Mouse (Mus musculus) forebrain, postnatal 0 days (tissue): ENCODE results near the gene Ndufb3. TPM values are rescaled to one million over a fixed set of nuclear protein-coding genes. Genes with fewer than 3 reads are reported as not detected.
"Not testable (repeated sequence)": the region's sequence is repeated elsewhere in the genome, so short reads cannot be mapped to it uniquely, and the experiment has no call there.

Experiments
- ATAC-seq: fragments of 200-750 bp; cut with Nextera tagmentation; 2 replicates; pipeline ENCODE4 v1.8.0; 2017; ENCODE audit warnings: mild to moderate bottlenecking, moderate library complexity
- DNase-seq: peaks from one replicate; pipeline ENCODE4 v3.0.0-alpha.2; 2015
- H3K27ac ChIP-seq: fragments of 300-500 bp; sonication (generic); 2 replicates; pipeline ENCODE4 v1.5.1; 2014; ENCODE audit warnings: low read depth, mild to moderate bottlenecking, antibody characterized with exemption, low read length, moderate library complexity, mixed read lengths
- H3K27me3 ChIP-seq: fragments of 300-500 bp; sonication (generic); 2 replicates; pipeline ENCODE4 v1.6.1; 2014; ENCODE audit warnings: mild to moderate bottlenecking, low read length, mixed read lengths; ENCODE audit not compliant: insufficient read depth
- H3K36me3 ChIP-seq: fragments of 300-500 bp; sonication (generic); 2 replicates; pipeline ENCODE4 v1.6.1; 2014; ENCODE audit warnings: mild to moderate bottlenecking, moderate library complexity; ENCODE audit not compliant: insufficient read depth
- H3K4me1 ChIP-seq: fragments of 300-500 bp; sonication (generic); 2 replicates; pipeline ENCODE4 v1.6.1; 2014; ENCODE audit warnings: antibody characterized with exemption; ENCODE audit not compliant: insufficient read depth
- H3K4me2 ChIP-seq: fragments of 300-500 bp; sonication (generic); 2 replicates; pipeline ENCODE4 v1.6.1; 2014; ENCODE audit warnings: low read depth, mild to moderate bottlenecking, moderate library complexity
- H3K4me3 ChIP-seq: fragments of 300-500 bp; sonication (generic); 2 replicates; pipeline ENCODE4 v1.5.1; 2014; ENCODE audit warnings: low read depth, low read length, mixed read lengths
- H3K9ac ChIP-seq: fragments of 300-500 bp; sonication (generic); 2 replicates; pipeline ENCODE4 v1.6.1; 2014; ENCODE audit warnings: mild to moderate bottlenecking
- H3K9me3 ChIP-seq: fragments of 300-500 bp; sonication (generic); 2 replicates; pipeline ENCODE4 v1.6.1; 2016; ENCODE audit warnings: low read length
- CTCF ChIP-seq: sonication (generic); IDR thresholded peaks from 2 replicates; pipeline ENCODE4 v1.5.1; 2016; ENCODE audit warnings: antibody characterized with exemption, control low read depth, low read depth
- WGBS: fragments of 180-500 bp; shearing (Covaris S2); extraction: QIAGEN DNeasy Blood & Tissue Kit; methylation state at CpG from one replicate; pipeline ENCODE4 v1.1.7; 2014; 5-methylcytosine and 5-hydroxymethylcytosine counted together
- polyA plus RNA-seq: library from polyadenylated mRNA; unstranded; fragments of >200 nt; fragmentation: Nextera tagmentation; extraction: Ambion mirVana; gene quantifications from 2 replicates; pipeline ENCODE4 v1.2.1, GENCODE M21; 2015
- total RNA-seq: library from RNA; depleted of rRNA; stranded (reverse); fragments of >200 nt; gene quantifications from 2 replicates; pipeline ENCODE4 v1.2.3, GENCODE M21; 2014; rRNA removed

Ndufb3 gene
- 98.4 and 118 TPM in 2 replicates for total RNA-seq
- polyA plus RNA-seq: 198 and 249 TPM in 2 replicates

DNA sequence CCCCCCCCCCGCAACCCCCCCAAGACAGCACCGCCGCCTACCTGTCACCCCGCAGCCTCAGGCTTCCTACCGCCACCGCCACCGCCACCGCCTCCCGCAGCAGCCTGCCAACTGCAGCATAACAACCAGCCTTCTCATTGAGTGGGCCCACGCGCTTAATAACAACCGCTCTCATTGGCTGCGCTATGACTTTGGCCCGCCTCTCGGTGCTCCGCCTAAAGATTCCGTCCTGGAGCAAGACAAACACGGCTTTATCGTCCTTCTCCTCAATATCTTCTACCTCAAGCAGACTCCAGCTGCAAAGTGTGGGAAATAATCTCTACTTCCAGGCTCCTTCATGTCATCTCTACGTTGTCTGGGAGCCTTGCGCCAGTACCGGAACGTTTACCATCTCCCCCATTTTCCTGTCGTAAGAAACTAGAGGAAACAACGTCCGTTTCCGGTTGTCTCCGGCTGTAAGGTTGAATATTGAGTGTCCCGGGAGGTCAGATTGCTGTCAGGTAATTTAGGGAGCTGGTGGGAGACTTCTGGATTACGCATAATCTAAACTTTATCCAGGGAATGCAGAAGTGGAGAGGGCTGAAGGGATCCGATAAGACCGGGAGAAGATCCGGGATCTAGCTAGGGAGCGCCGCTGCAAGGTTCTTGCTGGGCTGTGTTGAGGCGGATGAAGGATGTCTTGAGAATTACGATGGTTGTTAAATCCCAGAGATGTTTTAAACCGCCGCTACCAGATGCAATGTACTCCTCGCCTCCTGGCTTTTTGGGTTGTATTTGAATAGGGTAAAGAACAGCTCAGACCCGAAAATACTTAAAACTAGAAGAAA is at the start of gene Ndufb3, which contains the start of gene Fam126b:
Gene Ndufb3, plus strand, starts transcription at position 214 of the 827 bp plus-strand sequence.
Gene Fam126b, minus strand, starts transcription at position 153 of the 827 bp plus-strand sequence.
- WGBS: under 1% methylated on average over 41 of the region's 41 CpGs
- no peaks in the 10 kb centered on the region for H3K9me3 ChIP-seq
- peaks cover 6% of the 10 kb centered on the region; the same call in 1 of the 2 replicates for H3K36me3 ChIP-seq
- peaks cover 8% of the 10 kb centered on the region; the same call in 1 of the 2 replicates for H3K4me1 ChIP-seq
- H3K4me3 ChIP-seq: peak within 1 kb of the TSS; percentile 92
- peak; percentile 22; the same call in 1 of the 2 replicates for TF ChIP-seq CTCF
- H3K9ac ChIP-seq: peak within 1 kb of the TSS; percentile 82
- peak within 1 kb of the TSS; percentile 91 for H3K27ac ChIP-seq
- DNase-seq (peak; percentile 96), ATAC-seq (peak; percentile 99)
- H3K4me2 ChIP-seq: peak within 1 kb of the TSS; percentile 75
- no peaks in the 10 kb centered on the region for H3K27me3 ChIP-seq

- no peak for TF ChIP-seq CTCF
- no peak for ATAC-seq
- WGBS: 84% methylated on average over 1 of the region's 1 CpGs
Measured at GRCm38 (mm10) chr1:58541386-58541785, 44.8 kb upstream of the Ndufb3 start.

GRCm38 (mm10) chr1:58560370-58560769 is 25.8 kb upstream of the Ndufb3 start:
- not testable (repeated sequence) for H3K27ac ChIP-seq, H3K9me3 ChIP-seq, H3K4me2 ChIP-seq, H3K36me3 ChIP-seq, DNase-seq, ATAC-seq, H3K4me1 ChIP-seq, H3K9ac ChIP-seq, H3K4me3 ChIP-seq, H3K27me3 ChIP-seq
- WGBS: 96% methylated on average over 6 of the region's 6 CpGs

More at GRCm38 (mm10) chr1:58541386-58541785, 44.8 kb upstream of the Ndufb3 start:
- no peak overlapping the region for H3K9ac ChIP-seq
- H3K27ac ChIP-seq: no peak overlapping the region
- H3K36me3 ChIP-seq: peaks cover 61% of the 10 kb centered on the region
- no peak overlapping the region for H3K4me2 ChIP-seq
- no peak for DNase-seq
- H3K4me1 ChIP-seq: no peaks in the 10 kb centered on the region
- H3K27me3 ChIP-seq: no peaks in the 10 kb centered on the region
- H3K9me3 ChIP-seq: no peaks in the 10 kb centered on the region
- H3K4me3 ChIP-seq: no peak overlapping the region

DNA sequence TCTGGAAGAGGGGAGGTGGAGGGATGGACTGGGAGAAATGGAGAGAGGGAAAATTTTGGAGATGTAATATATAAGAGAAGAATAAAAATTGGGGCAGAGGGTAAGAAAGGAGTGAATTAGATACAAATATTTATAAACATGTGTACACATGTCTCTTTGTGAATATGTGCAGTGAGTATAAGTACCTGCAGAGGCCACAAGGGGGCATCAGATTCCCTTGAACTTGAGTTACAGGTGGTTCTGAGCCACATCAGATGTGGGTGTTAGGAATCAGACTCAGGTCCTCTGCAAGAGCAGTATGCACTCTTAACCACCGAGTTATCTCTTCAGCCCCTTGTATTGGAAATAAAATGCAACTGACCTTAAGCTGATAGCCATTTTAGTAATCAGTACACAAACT is 23.7 kb upstream of the Ndufb3 start:
- peak; percentile 56 for TF ChIP-seq CTCF
- H3K9me3 ChIP-seq: no peaks in the 10 kb centered on the region
- no peak overlapping the region for H3K27ac ChIP-seq
- no peak overlapping the region for H3K4me3 ChIP-seq
- ATAC-seq (no peak), DNase-seq (peak; percentile 26)
- no peak overlapping the region for H3K9ac ChIP-seq
- no peak overlapping the region for H3K4me2 ChIP-seq
- peaks cover 7% of the 10 kb centered on the region for H3K36me3 ChIP-seq
- 91% methylated on average over 1 of the region's 1 CpGs for WGBS
- H3K27me3 ChIP-seq: no peaks in the 10 kb centered on the region
- no peaks in the 10 kb centered on the region for H3K4me1 ChIP-seq

- DNase-seq (no peak), ATAC-seq (no peak)
- no peak overlapping the region for H3K4me3 ChIP-seq
- no peak for TF ChIP-seq CTCF
- peaks cover 3% of the 10 kb centered on the region for H3K36me3 ChIP-seq
- H3K27me3 ChIP-seq: no peaks in the 10 kb centered on the region
- no peak overlapping the region for H3K4me2 ChIP-seq
- no peak overlapping the region for H3K27ac ChIP-seq
- 88% methylated on average over 5 of the region's 5 CpGs for WGBS
- no peaks in the 10 kb centered on the region for H3K9me3 ChIP-seq
- H3K4me1 ChIP-seq: no peaks in the 10 kb centered on the region
- no peak overlapping the region for H3K9ac ChIP-seq
Measured at GRCm38 (mm10) chr1:58564981-58565380, 21.2 kb upstream of the Ndufb3 start.

- H3K9ac ChIP-seq: no peak overlapping the region
- H3K4me3 ChIP-seq: no peak overlapping the region
- DNase-seq: no peak
- no peak for TF ChIP-seq CTCF
- no peaks in the 10 kb centered on the region for H3K36me3 ChIP-seq
- ATAC-seq: no peak
- no peaks in the 10 kb centered on the region for H3K4me1 ChIP-seq
- no peak overlapping the region for H3K4me2 ChIP-seq
- no peak overlapping the region for H3K27ac ChIP-seq
- H3K9me3 ChIP-seq: no peaks in the 10 kb centered on the region
- no peaks in the 10 kb centered on the region for H3K27me3 ChIP-seq
Measured at GRCm38 (mm10) chr1:58566621-58567020, 19.6 kb upstream of the Ndufb3 start.

DNA sequence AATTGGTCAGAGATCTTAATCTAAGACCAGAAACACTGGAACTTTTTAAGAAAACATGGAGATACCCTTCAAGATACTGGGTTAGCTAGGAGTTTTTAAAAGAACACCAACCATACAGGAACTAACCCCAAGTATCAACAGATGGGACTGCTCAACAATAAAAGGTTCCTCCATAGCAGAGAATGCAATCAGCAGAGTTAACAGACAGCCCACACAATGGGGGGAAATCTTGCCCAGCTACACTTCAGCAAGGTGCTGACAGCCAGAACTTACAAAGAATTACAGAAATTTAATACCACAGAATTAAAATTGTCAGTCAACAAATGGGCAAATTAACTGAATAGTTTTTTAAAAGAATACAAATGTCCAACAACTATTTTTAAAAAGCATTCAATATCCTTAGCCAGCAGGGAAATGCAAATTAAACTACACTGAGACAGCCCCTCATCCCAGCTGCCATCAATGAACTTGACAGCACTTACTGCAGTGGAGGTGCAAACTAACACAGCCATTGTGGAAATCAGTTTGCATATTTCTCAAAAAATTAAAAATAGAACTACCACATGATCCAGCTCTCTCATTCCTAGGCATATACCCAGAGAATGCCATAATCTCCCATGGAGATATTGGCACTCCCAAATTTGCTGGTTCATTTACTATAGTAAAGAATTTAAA is 17.6 kb upstream of the Ndufb3 start:
- Histone ChIP-seq H3K36me3 (no peaks in the 10 kb centered on the region), H3K27ac (no peak overlapping the region), H3K9me3 (no peaks in the 10 kb centered on the region), H3K4me2 (no peak overlapping the region), H3K9ac (no peak overlapping the region), H3K4me1 (no peaks in the 10 kb centered on the region), H3K27me3 (no peaks in the 10 kb centered on the region), H3K4me3 (no peak overlapping the region)
- DNase-seq: peak; percentile 10
- TF ChIP-seq CTCF: no peak
- peak; percentile 78 for ATAC-seq
